Mouse (Mus musculus) 3134 (cell line): Measurements from ENCODE around the gene Irx2.
A peak's percentile ranks its signal among the peaks of the same experiment; 100 is the strongest.

Source experiments
- DNase-seq: peaks from one replicate; pipeline ENCODE4 v3.0.0-alpha.2; 2011; ENCODE audit warnings: low spot score; ENCODE audit not compliant: insufficient read length; ENCODE audit errors: extremely low read depth

Gene Irx2

GRCm38 (mm10) chr13:72634752-72635315 lies 6.2 kb downstream of the Irx2 start:
- DNase-seq: peak; percentile 24

- peak; percentile 51 for DNase-seq
These were observed 7.8 kb downstream of the Irx2 start for GRCm38 (mm10) chr13:72636331-72636851.

- DNase-seq: no peak
These were observed 8.9 kb downstream of the Irx2 start for GRCm38 (mm10) chr13:72637536-72637935.

- peak; percentile 64 for DNase-seq
These were observed 9.9 kb downstream of the Irx2 start for GRCm38 (mm10) chr13:72638401-72639130.

- peak; percentile 86 for DNase-seq
These were observed 11.0 kb downstream of the Irx2 start for GRCm38 (mm10) chr13:72639441-72640130.

- DNase-seq: no peak
These were observed 11.5 kb downstream of the Irx2 start for GRCm38 (mm10) chr13:72640131-72640521.

- DNase-seq: peak; percentile 64
These were observed 27.8 kb downstream of the Irx2 start for GRCm38 (mm10) chr13:72656447-72656846.

- DNase-seq: no peak
These were observed 47.2 kb downstream of the Irx2 start for GRCm38 (mm10) chr13:72675826-72676225.
